Mouse (Mus musculus) kidney, postnatal 14 days (tissue): ENCODE measurements around the gene Slc35a5.
A peak's percentile ranks its signal among the peaks of the same experiment; 100 is the strongest.

Experiments used
- DNase-seq: peaks from one replicate; pipeline ENCODE4 v3.0.0; 2022; ENCODE audit warnings: mixed read lengths

The Slc35a5 gene

DNA sequence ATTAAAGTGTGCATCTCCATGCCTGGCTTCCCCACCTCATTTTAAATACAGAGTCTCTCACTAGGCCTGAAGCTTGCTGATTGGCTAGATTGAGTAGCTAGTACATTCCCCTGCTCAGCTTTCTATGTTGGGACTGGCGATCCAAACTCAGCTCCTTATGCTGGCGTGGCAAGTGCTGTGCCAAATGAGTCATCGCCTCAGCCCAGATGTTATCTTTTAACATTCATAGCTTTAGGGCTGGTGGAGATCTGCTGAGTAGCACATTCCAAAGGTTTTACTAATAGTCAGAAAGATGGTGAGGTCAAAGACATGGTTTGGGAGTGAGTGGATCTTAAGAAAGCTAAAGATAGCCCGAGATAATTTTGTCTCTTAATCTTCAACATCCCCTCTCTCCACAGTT is 48.0 kb downstream of the Slc35a5 start:
- peak; percentile 75 for DNase-seq

DNA sequence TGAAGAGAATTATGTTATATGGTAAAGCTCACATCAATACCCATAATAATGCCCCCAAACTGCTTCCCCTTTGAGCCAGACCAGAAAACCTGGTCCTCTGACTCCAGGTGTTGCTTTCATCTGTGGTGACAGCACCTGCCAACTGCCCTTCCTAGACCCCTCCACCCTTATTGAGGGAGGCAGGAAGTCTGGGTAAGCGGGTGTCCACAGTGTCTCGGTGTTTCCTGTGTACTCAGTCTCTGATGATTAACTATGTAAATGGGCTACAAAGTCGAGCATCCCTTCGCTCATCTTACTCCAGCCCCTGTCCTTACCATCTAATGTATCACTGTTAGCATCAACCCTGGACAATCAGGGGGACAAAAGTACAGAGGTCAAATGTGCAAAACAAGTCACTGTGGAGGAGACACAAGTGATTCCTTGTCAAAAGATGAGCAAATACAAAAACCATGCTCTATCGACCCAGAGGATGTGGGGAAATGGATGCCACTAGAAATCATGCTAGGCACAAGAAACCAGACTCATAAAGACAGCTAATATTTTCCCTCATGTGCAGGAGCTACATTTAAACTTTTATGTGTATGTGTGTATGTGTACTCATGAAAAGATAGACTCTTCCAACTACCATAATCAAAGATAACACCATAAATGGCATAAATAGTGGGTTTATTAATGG is 50.2 kb downstream of the Slc35a5 start:
- no peak for DNase-seq

DNA sequence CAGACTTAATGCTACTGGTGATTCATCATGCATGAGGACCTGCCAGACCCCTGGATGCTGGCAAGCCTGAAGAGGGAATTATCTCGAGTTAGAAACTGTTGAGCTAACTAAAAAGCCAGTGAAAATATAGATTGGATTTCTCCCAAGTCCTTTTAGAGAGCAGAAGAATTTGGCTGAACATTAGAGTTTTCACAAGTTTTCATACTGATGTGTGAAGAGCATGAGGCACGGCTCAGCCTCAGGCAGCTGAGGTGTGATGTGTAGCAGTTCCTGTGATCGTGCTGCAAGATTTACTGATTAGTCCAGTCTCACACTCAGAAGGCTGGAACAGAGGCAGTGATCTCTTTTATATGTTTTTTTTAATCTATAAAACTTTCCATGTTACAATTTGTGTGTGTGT is 53.5 kb downstream of the Slc35a5 start:
- no peak for DNase-seq

DNA sequence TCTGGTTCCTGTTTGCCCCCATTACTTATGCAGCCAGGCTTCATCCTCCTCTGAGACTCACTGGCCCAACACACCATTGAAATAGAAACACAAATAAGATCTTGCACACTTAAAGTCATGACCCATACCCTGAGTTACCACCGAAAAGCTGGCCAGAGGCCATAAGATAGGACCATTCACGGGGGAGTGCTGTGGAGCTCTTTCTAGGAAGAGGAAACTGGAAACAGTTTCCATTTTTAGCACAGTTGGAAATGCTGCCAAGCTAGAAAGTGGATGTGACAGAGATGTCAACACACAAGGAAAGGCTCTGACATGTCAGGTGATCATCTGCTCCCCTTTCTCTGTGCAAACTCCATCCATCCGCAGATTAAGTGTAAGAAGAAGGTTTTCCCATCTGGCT is 57.6 kb downstream of the Slc35a5 start:
- no peak for DNase-seq

DNA sequence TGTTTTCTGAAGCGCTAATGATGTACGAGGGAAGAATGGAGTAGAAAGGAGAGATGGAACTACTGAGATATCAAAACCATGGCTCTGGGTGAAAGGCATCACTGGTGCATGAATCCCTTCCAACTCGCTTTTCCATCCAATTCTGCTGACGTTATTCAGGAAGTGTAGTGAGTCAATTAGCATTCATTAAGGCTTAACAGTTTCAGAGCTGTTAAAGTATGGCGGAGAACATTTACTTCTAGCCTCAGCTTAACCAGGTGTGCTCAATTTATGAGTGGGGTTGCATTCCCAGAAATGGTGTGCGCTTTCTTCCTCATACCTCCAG is 59.7 kb downstream of the Slc35a5 start:
- DNase-seq = no peak

DNA sequence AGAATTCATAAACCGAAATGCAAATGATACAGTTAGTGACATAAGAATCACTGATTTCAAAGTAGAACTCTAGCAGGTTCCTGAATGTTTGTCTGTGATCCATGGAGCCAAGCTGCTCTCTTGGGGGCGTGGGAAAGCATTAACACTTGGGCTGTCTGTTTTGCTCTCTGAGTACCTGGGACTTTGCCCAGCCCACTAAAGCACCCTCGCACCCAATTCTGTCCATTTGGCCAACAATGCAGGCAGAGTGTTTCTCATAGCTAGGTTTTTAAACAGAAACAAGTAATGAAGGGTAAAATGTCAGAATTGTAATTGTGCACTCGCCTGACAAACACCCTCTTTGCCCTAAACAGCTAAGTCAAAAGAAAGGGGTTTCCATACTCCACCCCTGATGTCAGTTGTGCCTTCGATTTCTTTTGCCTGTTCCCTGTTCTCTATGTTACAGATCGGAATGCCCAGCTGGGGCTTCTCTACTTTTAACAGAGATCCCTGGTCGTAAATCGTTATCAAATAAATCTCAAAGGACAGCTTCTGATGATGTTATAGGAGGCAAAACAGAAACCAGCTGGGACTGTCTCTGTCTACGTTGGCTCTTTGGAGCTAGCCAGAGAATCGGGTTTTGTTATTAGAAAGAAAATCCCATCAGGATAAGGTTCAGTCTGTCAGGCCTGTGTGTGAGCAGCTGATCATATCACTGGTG is 60.2 kb downstream of the Slc35a5 start:
- peak; percentile 25 for DNase-seq

DNA sequence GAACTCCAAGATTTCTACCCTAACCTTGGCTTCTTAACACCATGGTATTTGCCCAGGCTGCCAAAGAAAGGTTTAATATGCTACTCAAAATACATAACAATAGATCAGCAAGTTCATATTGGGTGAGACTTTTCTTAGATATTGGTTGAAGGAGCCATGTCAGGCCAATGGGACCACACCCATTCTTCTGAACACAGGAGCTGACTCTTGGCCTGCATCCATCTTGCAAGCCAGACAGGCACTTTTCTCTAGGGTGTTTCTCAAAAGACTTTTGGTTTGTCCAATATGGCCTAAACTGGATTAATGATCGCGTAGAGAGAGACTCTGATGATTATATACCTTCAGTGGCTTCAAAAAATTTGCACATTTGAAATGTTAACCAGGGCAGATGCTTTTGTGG is 61.0 kb downstream of the Slc35a5 start:
- DNase-seq = no peak

DNA sequence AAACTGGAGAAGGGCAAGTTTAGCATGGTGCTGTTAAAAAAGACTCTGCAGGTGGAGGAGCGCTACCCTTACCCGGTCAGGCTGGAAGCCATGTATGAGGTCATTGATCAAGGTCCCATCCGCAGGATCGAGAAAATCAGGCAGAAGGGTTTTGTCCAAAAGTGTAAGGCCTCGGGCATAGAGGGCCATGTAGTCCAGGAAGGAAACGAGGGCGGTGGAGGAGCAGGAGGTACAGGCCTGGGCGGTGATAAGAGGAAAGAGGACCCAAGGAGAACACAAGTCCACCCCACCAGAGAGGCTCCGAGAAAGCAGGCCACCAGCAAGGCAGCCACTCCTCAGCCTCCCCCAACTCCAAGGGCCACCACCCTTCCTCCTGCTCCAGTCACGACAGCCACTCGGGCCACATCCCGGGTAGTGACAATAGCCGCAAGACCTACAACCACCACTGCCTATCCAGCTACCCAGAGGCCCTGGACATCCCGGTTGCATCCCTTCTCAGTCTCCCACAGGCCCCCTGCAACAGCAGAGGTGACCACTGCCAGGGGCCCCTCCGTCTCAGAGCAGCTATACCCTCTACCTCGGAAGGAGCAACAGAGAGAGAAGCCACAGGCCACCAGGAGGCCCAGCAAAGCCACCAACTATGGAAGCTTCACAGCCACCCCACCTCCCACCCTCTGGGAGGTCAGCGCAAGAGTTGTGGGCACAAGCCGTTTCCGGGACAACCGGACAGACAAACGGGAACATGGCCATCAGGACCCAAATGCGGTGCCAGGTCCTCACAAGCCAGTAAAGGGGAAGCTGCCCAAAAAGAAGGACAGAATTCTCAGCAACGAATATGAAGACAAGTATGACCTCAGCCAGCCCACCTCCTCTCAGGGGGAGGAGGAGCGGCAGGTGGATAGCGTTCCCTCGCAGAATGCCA is 62.7 kb downstream of the Slc35a5 start:
- DNase-seq = no peak

DNA sequence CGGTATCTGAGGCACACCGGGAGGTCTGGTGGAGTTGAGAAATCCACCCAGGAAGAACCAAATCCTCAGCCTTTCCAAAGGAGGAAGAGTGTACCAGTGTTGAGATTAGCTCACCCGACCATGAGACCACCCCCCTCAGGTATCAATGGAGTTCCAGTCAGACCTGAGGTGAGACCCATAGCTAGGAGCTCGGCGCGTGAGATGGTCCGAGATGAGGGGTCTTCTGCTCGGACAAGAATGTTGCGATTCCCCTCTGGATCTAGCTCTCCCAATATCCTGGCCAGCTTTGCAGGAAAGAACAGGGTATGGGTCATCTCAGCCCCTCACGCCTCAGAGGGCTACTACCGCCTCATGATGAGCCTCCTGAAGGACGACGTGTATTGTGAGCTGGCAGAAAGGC is 63.5 kb downstream of the Slc35a5 start:
- no peak for DNase-seq

DNA sequence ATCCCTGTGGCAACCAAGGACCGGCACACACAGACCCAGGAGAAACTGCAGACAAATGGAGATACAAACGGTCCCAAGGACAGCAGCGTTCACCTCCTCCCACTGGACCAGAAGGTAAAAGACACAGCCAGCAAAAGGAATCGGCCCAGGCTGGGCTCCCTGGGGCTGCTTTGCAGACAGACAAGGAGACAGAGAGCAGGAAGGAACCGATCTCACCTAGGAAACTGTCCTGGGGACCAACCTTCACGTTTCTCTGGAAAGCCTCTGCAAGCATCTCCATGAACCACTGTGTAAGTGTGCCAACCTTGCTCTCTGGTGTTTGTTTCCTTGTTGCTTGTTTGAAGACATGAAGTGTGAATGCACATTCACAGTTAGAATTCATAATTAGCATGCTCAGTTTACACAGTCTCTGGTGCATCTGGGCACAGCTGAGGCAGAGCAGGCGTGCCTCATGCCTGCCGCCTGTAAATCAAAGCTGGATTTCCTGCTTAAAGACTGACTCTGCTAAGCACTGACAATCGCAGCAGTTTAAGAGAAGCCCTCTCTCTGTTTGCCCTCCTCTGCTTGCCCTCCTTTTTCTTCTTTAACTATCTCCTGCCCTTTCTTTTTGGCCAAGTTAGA is 64.3 kb downstream of the Slc35a5 start:
- DNase-seq = peak; percentile 27

DNA sequence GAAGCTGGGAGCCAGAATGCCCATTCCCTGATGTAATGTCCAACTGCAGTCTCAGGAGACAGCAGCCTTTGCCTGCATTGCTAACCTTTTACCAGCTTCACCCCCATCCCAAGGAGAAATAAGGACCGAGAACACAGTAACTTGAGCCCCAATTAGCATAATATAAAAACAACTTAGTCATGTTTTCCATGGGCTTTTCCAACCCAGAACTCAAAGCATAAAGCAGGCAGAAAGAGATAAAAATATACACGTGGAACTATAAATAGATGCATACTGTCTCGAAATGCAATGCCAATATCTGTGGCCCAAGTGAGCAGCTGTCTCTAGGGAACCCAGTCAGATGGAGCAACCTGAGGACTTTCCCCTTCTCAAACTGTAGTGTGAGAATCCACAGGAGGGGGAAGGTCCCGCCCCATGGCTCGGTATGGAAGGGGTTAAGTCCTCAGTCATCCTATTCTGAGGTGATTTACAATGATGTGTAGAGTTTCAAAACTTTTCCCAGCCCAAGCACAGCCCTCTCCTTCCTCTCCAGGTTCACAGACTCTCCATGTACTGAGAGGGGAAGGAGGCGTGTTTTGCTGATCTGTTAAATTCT is 65.3 kb downstream of the Slc35a5 start, which contains the start of gene Ccdc80:
Gene Ccdc80 (plus strand): TSS at position 266 of the 595 bp plus-strand sequence.
- DNase-seq = peak; percentile 39

DNA sequence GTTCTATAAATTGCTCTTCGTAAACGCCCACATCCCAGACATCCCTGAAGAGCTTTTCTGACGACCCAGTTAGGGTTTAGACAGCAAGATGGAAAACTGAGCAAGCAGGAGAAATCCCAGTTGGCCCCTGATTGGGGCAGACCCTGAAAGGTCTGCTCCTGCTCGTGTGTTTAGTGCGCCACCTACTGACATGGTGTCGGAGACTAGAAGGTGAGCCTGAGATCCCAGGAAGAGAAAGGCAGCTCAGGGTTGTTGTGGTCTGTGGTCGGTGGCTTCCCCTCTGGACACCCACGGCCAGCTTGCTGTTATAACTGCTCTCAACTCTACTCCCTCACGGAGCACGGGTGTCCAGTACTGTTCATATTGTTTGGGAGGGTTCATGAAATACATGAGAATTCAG is 68.5 kb downstream of the Slc35a5 start:
- peak; percentile 78 for DNase-seq
